Mouse (Mus musculus): ENCODE data around the gene Enox1. TPM values are rescaled to one million over a fixed set of nuclear protein-coding genes. Genes with fewer than 3 reads are reported as not detected.

Gene Enox1
- polyA plus RNA-seq, 1 experiment from 2014 or later = 37.1 TPM

DNA sequence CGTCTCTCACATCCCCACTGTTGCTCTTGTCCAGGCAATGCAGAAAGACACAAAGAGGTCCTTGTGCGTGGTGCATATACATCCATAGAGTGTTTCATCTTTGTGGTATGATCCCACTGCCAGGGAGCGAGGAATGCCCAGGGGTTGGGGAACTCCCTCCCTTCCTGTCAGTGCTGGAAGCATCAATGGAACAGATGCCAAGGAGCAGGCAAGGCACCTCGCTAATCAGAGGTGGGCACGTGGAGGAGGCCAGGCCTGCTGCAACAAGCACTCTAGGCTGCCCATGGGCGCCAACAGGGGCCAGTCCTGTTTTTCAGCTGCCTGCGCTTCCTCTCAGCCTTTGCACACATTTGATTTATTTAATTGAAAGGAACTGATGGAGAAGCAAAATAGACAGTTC is 56.6 kb downstream of the Enox1 start:
- no peaks in the 10 kb centered on the region for H3K9me3 ChIP-seq
- H3K27me3 ChIP-seq (replicated peaks) = no peaks in the 10 kb centered on the region
- ATAC-seq (ENCODE audit: low FRiP score, low read depth) = no peak
- H3K4me2 ChIP-seq (replicated peaks) = no peak overlapping the region
- no peak overlapping the region for H3K27ac ChIP-seq
- no peaks in the 10 kb centered on the region for H3K4me1 ChIP-seq
- no peak overlapping the region for H3K9ac ChIP-seq
- no peaks in the 10 kb centered on the region for H3K36me3 ChIP-seq
- no peak overlapping the region for H3K4me3 ChIP-seq
- 69% methylated on average over 7 of the region's 7 CpGs for WGBS

DNA sequence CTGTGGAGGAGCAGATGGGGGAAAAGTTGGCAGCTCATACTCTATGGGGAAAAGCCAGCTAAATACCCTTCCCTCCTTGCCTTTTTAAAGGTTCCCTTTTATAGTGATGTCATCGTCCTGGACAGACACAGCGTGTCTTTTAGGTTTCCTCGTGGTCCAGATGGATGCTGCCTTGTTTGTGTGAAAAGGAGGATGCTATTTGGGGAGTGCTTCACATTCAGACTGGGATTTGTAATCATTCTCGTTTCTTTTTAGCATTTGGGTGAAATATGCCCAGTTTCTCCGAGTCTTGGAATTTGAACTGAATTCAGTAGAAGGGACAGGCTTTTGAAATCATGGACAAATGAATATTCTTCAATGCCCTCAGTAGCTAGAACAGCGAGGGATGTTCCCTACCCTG is 58.3 kb downstream of the Enox1 start:
- no peak overlapping the region for H3K27ac ChIP-seq
- no peak for ATAC-seq (ENCODE audit: low FRiP score, low read depth)
- H3K4me1 ChIP-seq = no peaks in the 10 kb centered on the region
- H3K27me3 ChIP-seq (replicated peaks) = no peaks in the 10 kb centered on the region
- no peak overlapping the region for H3K4me3 ChIP-seq
- WGBS = 89% methylated on average over 6 of the region's 6 CpGs
- no peaks in the 10 kb centered on the region for H3K36me3 ChIP-seq
- H3K4me2 ChIP-seq (replicated peaks) = no peak overlapping the region
- no peaks in the 10 kb centered on the region for H3K9me3 ChIP-seq
- H3K9ac ChIP-seq = no peak overlapping the region

DNA sequence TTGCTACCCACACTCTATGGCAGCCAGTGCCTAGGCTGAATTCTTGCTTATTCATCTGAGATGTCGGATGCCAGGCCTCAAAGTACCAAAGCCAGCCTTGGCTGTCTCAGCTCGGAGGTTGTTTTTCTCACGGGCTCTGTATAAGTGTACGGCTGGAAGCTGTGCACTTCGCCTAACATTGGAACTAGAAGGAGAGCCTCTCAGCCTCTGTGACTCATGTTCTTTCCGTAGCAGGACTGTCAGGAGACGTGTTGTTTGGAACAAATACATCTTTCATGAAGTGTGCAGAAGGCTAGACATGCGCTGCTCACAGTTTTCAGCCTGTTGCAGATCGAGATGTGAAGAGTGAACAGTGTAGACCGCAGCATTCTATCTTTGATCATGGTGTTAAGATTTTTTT is 68.8 kb downstream of the Enox1 start:
- no peaks in the 10 kb centered on the region for H3K27me3 ChIP-seq (replicated peaks)
- no peak overlapping the region for H3K9ac ChIP-seq
- H3K4me3 ChIP-seq = no peak overlapping the region
- no peak overlapping the region for H3K4me2 ChIP-seq (replicated peaks)
- 93% methylated on average over 10 of the region's 10 CpGs for WGBS
- no peak for ATAC-seq (ENCODE audit: low FRiP score, low read depth)
- H3K27ac ChIP-seq = no peak overlapping the region
- H3K9me3 ChIP-seq = no peaks in the 10 kb centered on the region
- no peaks in the 10 kb centered on the region for H3K36me3 ChIP-seq
- no peaks in the 10 kb centered on the region for H3K4me1 ChIP-seq

DNA sequence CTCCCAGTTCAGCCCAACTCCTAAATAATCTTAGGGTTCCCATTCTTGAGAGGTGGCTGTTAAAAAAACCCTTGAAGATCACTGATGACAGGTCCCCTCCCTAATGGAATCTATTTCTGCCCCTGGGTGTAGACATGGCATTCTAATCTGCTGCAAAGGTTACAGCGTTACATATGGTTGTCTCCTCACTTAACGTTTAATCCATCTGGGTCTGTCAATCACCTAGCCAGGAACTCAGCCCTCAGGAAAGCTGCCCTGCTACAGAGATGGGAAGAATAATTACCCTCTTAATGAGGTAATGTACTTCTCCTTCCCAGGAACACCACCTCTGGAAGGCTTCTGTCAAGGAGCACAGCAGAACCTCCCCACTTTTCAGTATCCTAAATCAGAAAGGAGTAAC is 82.2 kb downstream of the Enox1 start:
- no peak overlapping the region for H3K9ac ChIP-seq
- ATAC-seq (ENCODE audit: low FRiP score, low read depth) = no peak
- no peak overlapping the region for H3K4me2 ChIP-seq (replicated peaks)
- no peaks in the 10 kb centered on the region for H3K36me3 ChIP-seq
- no peaks in the 10 kb centered on the region for H3K4me1 ChIP-seq
- no peaks in the 10 kb centered on the region for H3K9me3 ChIP-seq
- WGBS = 64% methylated on average over 2 of the region's 2 CpGs
- no peaks in the 10 kb centered on the region for H3K27me3 ChIP-seq (replicated peaks)
- H3K4me3 ChIP-seq = no peak overlapping the region
- H3K27ac ChIP-seq = no peak overlapping the region

DNA sequence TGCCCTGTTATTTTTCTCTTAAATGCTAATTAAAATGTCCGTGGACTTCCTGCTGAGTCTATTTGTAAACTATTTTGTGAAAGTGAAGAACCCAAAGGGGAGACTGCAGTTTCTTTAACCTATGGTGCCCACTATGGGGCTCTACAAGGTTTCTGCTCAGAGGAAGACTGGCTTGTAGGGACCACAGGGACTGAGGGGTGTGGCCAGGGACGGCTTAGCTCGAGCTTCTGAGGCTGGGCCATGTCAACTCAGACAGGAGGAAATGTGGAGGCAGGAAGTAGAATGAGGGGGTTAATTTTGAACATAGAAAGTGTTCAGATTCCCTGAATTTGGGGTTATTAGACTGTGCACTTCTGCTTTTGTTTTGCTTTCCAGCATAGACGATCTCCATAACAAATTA is 82.8 kb downstream of the Enox1 start:
- ATAC-seq (ENCODE audit: low FRiP score, low read depth) = no peak
- Histone ChIP-seq H3K9ac (no peak overlapping the region), H3K27ac (no peak overlapping the region), H3K4me1 (no peaks in the 10 kb centered on the region), H3K36me3 (no peaks in the 10 kb centered on the region), H3K9me3 (no peaks in the 10 kb centered on the region), H3K4me2 (replicated peaks) (no peak overlapping the region), H3K27me3 (replicated peaks) (no peaks in the 10 kb centered on the region), H3K4me3 (no peak overlapping the region)
- 34% methylated on average over 4 of the region's 4 CpGs for WGBS

DNA sequence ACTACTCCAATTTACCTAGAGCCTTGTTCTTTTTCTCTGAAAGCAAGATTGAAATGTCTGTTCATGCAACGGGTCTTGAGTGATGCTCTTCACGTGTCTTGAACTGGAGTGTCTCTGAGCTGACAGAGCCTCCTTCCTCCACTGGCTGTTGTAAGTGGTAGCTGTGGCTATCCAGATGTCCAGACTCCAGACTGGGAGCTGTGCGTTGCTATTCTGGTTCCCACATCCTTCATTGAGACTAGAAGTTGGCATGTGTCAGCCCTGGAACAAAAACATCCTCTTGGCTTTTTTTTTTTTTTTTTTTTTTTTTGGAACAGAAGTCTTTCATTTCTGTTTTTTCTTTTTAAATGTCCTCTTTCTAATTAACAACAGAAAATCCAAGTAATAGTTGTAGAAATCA is 90.4 kb downstream of the Enox1 start:
- Histone ChIP-seq H3K4me1 (no peaks in the 10 kb centered on the region; the same call in 1 of the 2 replicates), H3K4me3 (no peak overlapping the region), H3K27ac (no peak overlapping the region), H3K4me2 (replicated peaks) (no peak overlapping the region), H3K36me3 (no peaks in the 10 kb centered on the region), H3K27me3 (replicated peaks) (no peaks in the 10 kb centered on the region), H3K9me3 (no peaks in the 10 kb centered on the region), H3K9ac (no peak overlapping the region)
- no peak for ATAC-seq (ENCODE audit: low FRiP score, low read depth)
- WGBS = 91% methylated on average over 3 of the region's 3 CpGs

DNA sequence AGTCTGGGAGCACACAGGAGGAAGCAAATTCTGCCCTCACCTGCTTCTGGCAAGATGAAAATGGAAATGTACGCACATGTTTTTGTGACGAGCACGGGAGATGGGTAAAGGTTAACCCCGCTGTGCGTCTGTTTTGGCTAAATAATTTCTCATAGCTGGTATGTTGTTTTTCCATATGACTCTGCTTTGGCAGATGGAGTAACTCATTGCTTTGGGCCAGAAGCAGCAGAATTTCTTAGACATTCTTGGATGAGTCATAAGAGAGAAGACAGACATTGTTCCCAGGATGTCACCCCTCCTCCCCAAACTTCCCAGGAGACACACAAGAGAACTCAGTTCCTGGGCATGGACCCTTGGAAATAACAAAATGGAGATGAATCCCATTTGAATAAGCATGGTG is 91.9 kb downstream of the Enox1 start:
- H3K9ac ChIP-seq = no peak overlapping the region
- H3K27ac ChIP-seq = no peak overlapping the region
- no peaks in the 10 kb centered on the region for H3K36me3 ChIP-seq
- H3K4me1 ChIP-seq = no peaks in the 10 kb centered on the region; the same call in 1 of the 2 replicates
- no peaks in the 10 kb centered on the region for H3K9me3 ChIP-seq
- WGBS = 86% methylated on average over 5 of the region's 5 CpGs
- H3K4me3 ChIP-seq = no peak overlapping the region
- H3K27me3 ChIP-seq (replicated peaks) = no peaks in the 10 kb centered on the region
- no peak for ATAC-seq (ENCODE audit: low FRiP score, low read depth)
- no peak overlapping the region for H3K4me2 ChIP-seq (replicated peaks)

DNA sequence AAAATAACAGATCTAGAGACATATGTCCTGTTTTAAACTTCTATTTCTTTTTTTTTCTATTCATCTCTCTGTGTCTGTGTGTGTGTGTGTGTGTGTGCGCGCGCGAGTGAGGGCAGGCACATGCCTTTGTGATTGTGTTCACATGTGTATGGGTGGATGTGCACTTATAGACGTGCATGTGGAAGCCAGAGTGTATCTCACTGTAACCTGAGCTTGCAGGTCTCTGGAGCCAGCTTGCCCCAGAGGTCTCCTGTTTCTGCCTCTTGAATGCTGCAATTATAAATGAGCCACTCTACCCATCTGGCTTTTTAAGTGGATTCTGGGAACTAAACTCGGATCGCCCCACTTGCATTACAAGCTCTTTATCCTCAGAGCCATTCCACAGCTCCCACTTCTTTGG is 92.4 kb downstream of the Enox1 start:
- no peak overlapping the region for H3K4me2 ChIP-seq (replicated peaks)

DNA sequence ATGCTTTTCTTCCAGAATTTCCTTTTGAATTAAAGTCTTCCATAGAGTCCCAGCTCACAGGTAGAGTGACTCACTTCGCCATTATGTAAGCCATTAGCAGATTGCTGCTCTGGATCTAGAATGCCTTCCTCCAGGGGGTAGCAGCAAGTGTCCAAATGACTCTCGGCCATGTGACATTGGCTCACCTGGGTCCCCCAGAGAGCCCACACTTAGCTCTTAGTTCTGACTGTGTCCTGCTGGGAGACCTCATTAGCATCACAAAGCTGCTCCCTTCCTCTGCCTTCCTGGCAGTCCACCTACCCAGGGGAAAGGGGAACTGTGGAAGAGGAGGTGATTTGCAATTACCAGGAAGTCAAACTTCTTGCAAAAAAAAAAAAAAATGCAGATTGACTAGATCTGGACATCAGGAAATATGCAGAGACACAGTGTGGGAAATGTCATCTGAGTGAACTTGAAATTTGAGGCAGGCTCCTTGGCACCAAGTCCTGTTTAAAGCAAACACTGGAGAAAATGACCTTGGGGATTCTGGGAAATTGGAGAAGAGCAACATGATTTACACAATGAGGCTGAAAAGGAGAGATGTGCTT is 94.2 kb downstream of the Enox1 start:
- no peak overlapping the region for H3K4me3 ChIP-seq
- no peak overlapping the region for H3K27ac ChIP-seq
- H3K4me2 ChIP-seq (replicated peaks) = no peak overlapping the region
- H3K9me3 ChIP-seq = no peaks in the 10 kb centered on the region
- H3K27me3 ChIP-seq (replicated peaks) = no peaks in the 10 kb centered on the region
- 42% methylated on average over 2 of the region's 2 CpGs for WGBS
- ATAC-seq (ENCODE audit: low FRiP score, low read depth) = no peak
- H3K4me1 ChIP-seq = no peaks in the 10 kb centered on the region; the same call in 1 of the 2 replicates
- no peak overlapping the region for H3K9ac ChIP-seq
- H3K36me3 ChIP-seq = no peaks in the 10 kb centered on the region

More for the DNA sequence above, 92.4 kb downstream of the Enox1 start:
- Histone ChIP-seq H3K36me3 (no peaks in the 10 kb centered on the region), H3K9ac (no peak overlapping the region), H3K27ac (no peak overlapping the region), H3K9me3 (no peaks in the 10 kb centered on the region), H3K27me3 (replicated peaks) (no peaks in the 10 kb centered on the region), H3K4me1 (no peaks in the 10 kb centered on the region; the same call in 1 of the 2 replicates), H3K4me3 (no peak overlapping the region)
- 88% methylated on average over 7 of the region's 7 CpGs for WGBS
- ATAC-seq (ENCODE audit: low FRiP score, low read depth) = no peak

DNA sequence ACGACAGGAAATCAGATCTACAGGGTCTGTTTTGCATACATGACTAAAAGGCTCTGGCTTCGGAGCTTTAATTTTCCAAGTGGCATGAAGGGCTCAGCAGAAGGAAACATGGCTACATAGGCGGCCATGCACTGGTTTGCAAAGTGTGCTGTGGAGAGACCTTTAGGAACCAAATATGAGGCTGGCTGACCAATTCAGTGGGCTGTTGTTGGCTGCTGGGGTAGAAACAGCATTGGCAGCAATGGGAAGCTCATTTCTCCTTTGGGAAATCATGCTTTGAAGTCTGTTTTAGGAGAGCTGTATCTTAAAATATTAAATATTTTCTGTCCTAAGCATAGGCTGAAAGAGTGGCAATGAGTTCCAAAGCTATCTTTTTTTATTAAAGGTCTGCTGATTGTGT is 98.6 kb downstream of the Enox1 start:
- 92% methylated on average over 3 of the region's 3 CpGs for WGBS
- no peak overlapping the region for H3K27ac ChIP-seq
- H3K36me3 ChIP-seq = no peaks in the 10 kb centered on the region
- H3K9ac ChIP-seq = no peak overlapping the region
- H3K4me1 ChIP-seq = no peaks in the 10 kb centered on the region
- ATAC-seq (ENCODE audit: low FRiP score, low read depth) = no peak
- no peaks in the 10 kb centered on the region for H3K27me3 ChIP-seq (replicated peaks)
- no peaks in the 10 kb centered on the region for H3K9me3 ChIP-seq
- H3K4me2 ChIP-seq (replicated peaks) = no peak overlapping the region
- H3K4me3 ChIP-seq = no peak overlapping the region

DNA sequence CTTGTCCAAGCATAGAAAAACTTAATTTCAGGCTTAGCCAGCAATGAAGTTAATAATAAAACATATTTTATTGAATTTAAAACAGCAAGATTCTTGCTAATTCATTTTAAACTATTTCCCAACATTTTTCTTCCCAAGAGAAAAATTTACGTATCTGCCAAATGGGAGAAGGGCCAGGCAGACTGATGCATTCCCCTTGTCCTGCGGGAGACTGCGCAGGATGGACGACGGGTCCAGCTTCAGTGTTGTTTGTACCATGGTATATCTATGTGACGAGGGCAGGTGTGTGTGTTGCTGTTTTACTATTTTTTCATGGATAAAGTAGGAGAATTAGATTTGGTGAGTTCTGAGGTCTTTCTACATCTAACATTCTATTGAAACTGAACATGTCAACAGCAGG is 99.1 kb downstream of the Enox1 start:
- WGBS = 94% methylated on average over 6 of the region's 6 CpGs

DNA sequence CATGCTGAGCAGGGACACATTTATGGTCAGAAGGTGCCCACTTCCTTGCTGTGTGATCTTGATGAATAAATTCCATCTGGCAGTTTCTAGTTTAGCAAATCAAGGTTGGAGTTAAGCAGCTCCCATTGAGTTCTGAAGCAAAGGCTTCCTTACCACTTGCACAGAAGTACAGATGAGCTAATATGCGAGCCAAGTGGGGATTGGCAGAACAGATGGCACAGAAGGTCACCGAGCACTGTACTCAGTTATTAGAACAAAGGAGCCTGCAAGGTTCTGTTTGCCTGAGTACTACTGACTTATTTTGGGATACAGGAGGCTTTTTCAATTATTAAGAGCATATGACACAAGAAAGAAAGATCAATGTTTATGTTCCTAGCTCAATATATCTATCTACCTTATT is 100.4 kb downstream of the Enox1 start:
- 65% methylated on average over 2 of the region's 2 CpGs for WGBS
- no peak for ATAC-seq (ENCODE audit: low FRiP score, low read depth)
- Histone ChIP-seq H3K9me3 (no peaks in the 10 kb centered on the region), H3K9ac (no peak overlapping the region), H3K27me3 (replicated peaks) (no peaks in the 10 kb centered on the region), H3K4me1 (no peaks in the 10 kb centered on the region), H3K27ac (no peak overlapping the region), H3K4me2 (replicated peaks) (no peak overlapping the region), H3K36me3 (no peaks in the 10 kb centered on the region), H3K4me3 (no peak overlapping the region)

More for the DNA sequence above, 99.1 kb downstream of the Enox1 start:
- no peak overlapping the region for H3K27ac ChIP-seq
- H3K4me2 ChIP-seq (replicated peaks) = no peak overlapping the region
- H3K27me3 ChIP-seq (replicated peaks) = no peaks in the 10 kb centered on the region
- ATAC-seq (ENCODE audit: low FRiP score, low read depth) = no peak
- H3K9me3 ChIP-seq = no peaks in the 10 kb centered on the region
- H3K4me1 ChIP-seq = no peaks in the 10 kb centered on the region
- H3K36me3 ChIP-seq = no peaks in the 10 kb centered on the region
- no peak overlapping the region for H3K4me3 ChIP-seq
- no peak overlapping the region for H3K9ac ChIP-seq

DNA sequence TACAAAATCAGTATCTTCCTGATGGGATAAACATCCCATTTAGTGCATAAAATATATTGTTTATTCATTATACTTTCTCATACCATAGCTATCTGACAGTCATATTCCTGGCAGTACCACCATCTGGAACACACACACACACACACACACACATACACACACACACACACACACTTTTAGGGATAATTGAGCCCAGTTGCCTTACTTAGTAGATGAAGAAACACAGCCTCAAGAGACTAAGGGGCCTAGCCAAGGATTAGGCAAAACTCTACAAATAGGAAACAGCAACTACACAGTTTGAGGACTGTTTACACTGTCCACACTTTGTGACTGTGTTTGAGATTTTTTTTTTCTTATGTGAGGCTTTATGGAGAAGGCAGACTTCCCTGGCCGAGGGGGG is 100.9 kb downstream of the Enox1 start:
- Histone ChIP-seq H3K27ac (no peak overlapping the region), H3K9me3 (no peaks in the 10 kb centered on the region), H3K4me3 (no peak overlapping the region), H3K4me2 (replicated peaks) (no peak overlapping the region), H3K9ac (no peak overlapping the region), H3K4me1 (no peaks in the 10 kb centered on the region), H3K36me3 (no peaks in the 10 kb centered on the region), H3K27me3 (replicated peaks) (no peaks in the 10 kb centered on the region)
- 75% methylated on average over 1 of the region's 1 CpGs for WGBS
- no peak for ATAC-seq (ENCODE audit: low FRiP score, low read depth)

Measured in neural tube, embryonic 12.5 days (tissue).